Mouse (Mus musculus) testis, adult 2 months (tissue): ENCODE data around the gene Slc25a3. TPM values are rescaled to one million over a fixed set of nuclear protein-coding genes. Genes with fewer than 3 reads are reported as not detected.

ENCODE experiments used
- H3K27ac ChIP-seq: fragments of 200-500 bp; 2 replicates; pipeline ENCODE4 v1.5.1; 2012; ENCODE audit warnings: low read depth, low read length; ENCODE audit not compliant: control insufficient read depth, insufficient read depth
- H3K27me3 ChIP-seq: fragments of 200-500 bp; 2 replicates; pipeline ENCODE4 v1.6.1; 2012; ENCODE audit warnings: mild to moderate bottlenecking, low read length, moderate library complexity; ENCODE audit not compliant: control insufficient read depth, insufficient read depth
- H3K36me3 ChIP-seq: fragments of 200-500 bp; 2 replicates; pipeline ENCODE4 v1.6.1; 2012; ENCODE audit warnings: mild to moderate bottlenecking, low read length; ENCODE audit not compliant: control insufficient read depth, insufficient read depth
- H3K4me1 ChIP-seq: fragments of 200-500 bp; 2 replicates; pipeline ENCODE4 v1.6.1; 2012; ENCODE audit warnings: low read length; ENCODE audit not compliant: control insufficient read depth, insufficient read depth
- H3K4me3 ChIP-seq: fragments of 200-500 bp; 2 replicates; pipeline ENCODE4 v1.5.1; 2012; ENCODE audit warnings: low read depth, mild to moderate bottlenecking, low read length, moderate library complexity, mixed read lengths; ENCODE audit not compliant: control insufficient read depth
- CTCF ChIP-seq: fragments of 200-500 bp; IDR thresholded peaks from 2 replicates; pipeline ENCODE4 v1.5.1; 2012; ENCODE audit warnings: low read depth, mild to moderate bottlenecking, inconsistent platforms, low read length, moderate library complexity; ENCODE audit not compliant: control insufficient read depth, insufficient read depth, insufficient replicate concordance
- POLR2A ChIP-seq: fragments of 200-500 bp; IDR thresholded peaks from 2 replicates; pipeline ENCODE4 v1.6.1; 2012; ENCODE audit warnings: low read depth, mild to moderate bottlenecking, inconsistent platforms, low read length, moderate library complexity; ENCODE audit not compliant: control insufficient read depth
- polyA plus RNA-seq: library from polyadenylated mRNA; depleted of rRNA; stranded (reverse); fragments of >200 nt; gene quantifications from 2 replicates; pipeline ENCODE4 v1.2.3, GENCODE M21; 2012

Slc25a3 gene
- polyA plus RNA-seq, 1 experiment: 147 TPM

- Histone ChIP-seq H3K27me3 (no peaks in the 10 kb centered on the region), H3K36me3 (no peaks in the 10 kb centered on the region), H3K4me1 (no peaks in the 10 kb centered on the region; the same call in 1 of the 2 replicates), H3K4me3 (no peak overlapping the region), H3K27ac (0 out of 2 replicates have a peak overlapping the region, but pooled peaks have one; percentile 21)
- TF ChIP-seq CTCF: no peak
- TF ChIP-seq POLR2A: no peak
Observed at GRCm38 (mm10) chr10:91167352-91167751, 43.5 kb upstream of the Slc25a3 start.

- H3K4me1 ChIP-seq: no peaks in the 10 kb centered on the region; the same call in 1 of the 2 replicates
- no peak overlapping the region for H3K4me3 ChIP-seq
- no peaks in the 10 kb centered on the region for H3K36me3 ChIP-seq
- no peak overlapping the region for H3K27ac ChIP-seq
- TF ChIP-seq CTCF: no peak
- no peak for TF ChIP-seq POLR2A
- H3K27me3 ChIP-seq: no peaks in the 10 kb centered on the region
Observed at GRCm38 (mm10) chr10:91166890-91167289, 43.0 kb upstream of the Slc25a3 start.

DNA sequence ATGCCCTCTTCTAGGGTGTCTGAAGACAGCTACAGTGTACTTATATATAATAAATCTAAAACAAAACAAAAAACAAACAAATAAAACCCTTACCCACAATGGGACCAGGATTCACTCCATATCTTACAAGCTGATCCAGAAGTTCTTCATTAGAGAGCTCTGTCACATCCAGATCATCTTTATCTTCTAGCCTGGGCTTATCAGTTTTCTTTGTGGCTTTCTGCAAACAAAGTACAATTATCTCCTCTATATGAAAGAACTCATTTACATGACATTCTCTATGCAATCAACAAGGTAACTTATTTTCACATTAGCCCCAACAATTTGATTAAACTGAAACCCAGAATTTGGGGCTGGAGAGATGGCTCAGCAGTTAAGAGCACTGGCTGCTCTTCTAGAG, 42.0 kb upstream of the Slc25a3 start:
- TF ChIP-seq CTCF (no peak), POLR2A (no peak)
- Histone ChIP-seq H3K4me1 (no peaks in the 10 kb centered on the region; the same call in 1 of the 2 replicates), H3K27me3 (no peaks in the 10 kb centered on the region), H3K36me3 (no peaks in the 10 kb centered on the region), H3K4me3 (no peak overlapping the region), H3K27ac (no peak overlapping the region)

DNA sequence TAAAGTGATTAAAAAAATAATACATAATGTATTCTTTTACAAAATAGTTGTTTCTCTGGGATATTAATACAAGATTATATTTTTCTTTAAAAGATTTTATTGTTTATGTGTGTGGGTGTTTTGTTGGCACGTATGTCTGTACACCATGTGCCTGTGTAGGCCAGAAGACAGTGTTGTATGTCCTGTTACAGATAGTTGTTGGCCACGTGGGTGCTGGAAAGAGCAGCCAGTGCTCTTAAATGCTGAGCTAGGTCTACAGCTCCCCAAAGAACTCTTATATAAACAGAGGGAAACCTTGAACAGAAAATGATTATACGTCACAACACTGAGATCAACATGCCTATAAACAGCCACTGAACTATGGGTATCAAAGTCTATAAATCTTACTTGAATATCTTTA, 40.6 kb upstream of the Slc25a3 start:
- Histone ChIP-seq H3K27ac (no peak overlapping the region), H3K36me3 (no peaks in the 10 kb centered on the region), H3K4me3 (no peak overlapping the region), H3K4me1 (no peaks in the 10 kb centered on the region; the same call in 1 of the 2 replicates), H3K27me3 (no peaks in the 10 kb centered on the region)
- TF ChIP-seq POLR2A (no peak), CTCF (no peak)

GRCm38 (mm10) chr10:91162511-91163163, 38.8 kb upstream of the Slc25a3 start:
- no peaks in the 10 kb centered on the region for H3K36me3 ChIP-seq
- TF ChIP-seq CTCF (no peak), POLR2A (no peak)
- H3K4me1 ChIP-seq: no peaks in the 10 kb centered on the region
- H3K27ac ChIP-seq: no peak overlapping the region
- H3K27me3 ChIP-seq: no peaks in the 10 kb centered on the region
- H3K4me3 ChIP-seq: no peak overlapping the region

DNA sequence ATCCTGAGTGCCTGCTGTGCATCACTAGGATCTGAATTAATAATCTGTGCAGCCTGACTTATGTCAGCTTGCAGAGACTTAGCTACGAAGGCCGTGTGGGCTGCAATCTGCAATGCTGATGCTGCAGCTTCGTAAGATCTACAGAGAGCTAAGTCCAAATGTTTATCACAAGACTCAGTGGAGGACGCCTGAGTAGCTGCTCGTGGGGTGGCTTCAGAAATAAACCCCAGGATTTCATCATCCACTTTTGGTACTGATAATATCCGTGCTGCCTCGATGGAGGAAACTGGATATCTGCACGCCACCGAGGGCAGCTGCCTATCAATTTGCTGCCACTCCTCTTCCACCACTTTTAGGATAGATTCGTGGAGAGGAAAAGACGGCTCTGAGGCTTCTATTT, 38.2 kb upstream of the Slc25a3 start:
- Histone ChIP-seq H3K27me3 (no peaks in the 10 kb centered on the region), H3K4me3 (no peak overlapping the region), H3K27ac (no peak overlapping the region), H3K4me1 (no peaks in the 10 kb centered on the region), H3K36me3 (no peaks in the 10 kb centered on the region)
- TF ChIP-seq POLR2A (no peak), CTCF (no peak)

- Histone ChIP-seq H3K4me1 (no peaks in the 10 kb centered on the region), H3K27ac (no peak overlapping the region), H3K27me3 (no peaks in the 10 kb centered on the region), H3K4me3 (no peak overlapping the region), H3K36me3 (no peaks in the 10 kb centered on the region)
- no peak for TF ChIP-seq POLR2A
- TF ChIP-seq CTCF: no peak
Observed at GRCm38 (mm10) chr10:91161006-91161405, 37.1 kb upstream of the Slc25a3 start.
